Mouse (Mus musculus) leukemia stem cell, adult 10-12 weeks (primary cell): ENCODE results near the gene Ggact. TPM values are rescaled to one million over a fixed set of nuclear protein-coding genes. Genes with fewer than 3 reads are reported as not detected.

ENCODE experiments used
- polyA plus RNA-seq: library from polyadenylated mRNA; stranded (reverse); fragments of >175 nt; gene quantifications from 2 replicates; pipeline ENCODE4 v1.2.3, GENCODE M21; 2012; ENCODE audit warnings: low replicate concordance

Gene Ggact
- 25.8 and 80.5 TPM in 2 replicates for polyA plus RNA-seq

DNA sequence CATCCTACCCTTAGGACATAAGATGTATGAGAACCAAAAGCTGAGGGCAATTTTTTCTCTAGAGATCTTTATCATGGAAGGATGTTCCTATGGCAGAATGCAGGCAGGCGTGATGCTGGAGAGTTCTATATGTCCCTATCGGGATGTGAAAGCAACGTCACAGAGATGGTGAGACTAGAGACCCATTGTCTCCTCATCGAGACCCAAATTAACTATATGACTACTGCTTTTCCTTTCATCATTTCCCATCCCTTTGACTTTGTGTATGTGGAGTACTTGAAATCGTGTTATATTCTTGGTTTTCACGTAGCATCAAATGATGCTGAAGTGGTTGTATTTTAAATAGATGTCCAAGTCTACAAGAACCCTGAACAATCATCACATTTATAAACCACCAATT, at the start of gene Ggact:
TSS of gene Ggact (minus strand) at position 101 of the 400 bp plus-strand sequence.

Other genes with a start within 250 kb of the Ggact start
- 0.41 and 0.44 TPM in 2 replicates for gene Tmtc4, start 70.3 kb upstream of the Ggact start, polyA plus RNA-seq